Mouse (Mus musculus) spleen, adult 2 months (tissue): ENCODE results near the gene Adamtsl2. TPM values are rescaled to one million over a fixed set of nuclear protein-coding genes. Genes with fewer than 3 reads are reported as not detected.

Experiments used
- DNase-seq, 2 experiments: peaks; one replicate each; pipeline versions ENCODE4 v3.0.0 to v3.0.0-alpha.2; 2012 to 2021; ENCODE audit warnings: low spot score in 2 of 2, low read depth in 1 of 2
- H3K27ac ChIP-seq: fragments of 200-500 bp; 2 replicates; pipeline ENCODE4 v1.5.1; 2012; ENCODE audit warnings: low read length, inconsistent platforms; ENCODE audit not compliant: insufficient read depth
- H3K27me3 ChIP-seq: fragments of 200-500 bp; 2 replicates; pipeline ENCODE4 v1.6.1; 2012; ENCODE audit warnings: mild to moderate bottlenecking, moderate library complexity, low read length, inconsistent platforms; ENCODE audit not compliant: control insufficient read depth, insufficient read depth
- H3K36me3 ChIP-seq: fragments of 200-500 bp; 2 replicates; pipeline ENCODE4 v1.6.1; 2012; ENCODE audit warnings: mild to moderate bottlenecking, low read length, inconsistent platforms; ENCODE audit not compliant: control insufficient read depth, insufficient read depth
- H3K4me1 ChIP-seq: fragments of 200-500 bp; 2 replicates; pipeline ENCODE4 v1.6.1; 2011; ENCODE audit warnings: inconsistent platforms; ENCODE audit not compliant: control insufficient read depth, insufficient read depth, insufficient read length
- H3K4me3 ChIP-seq: fragments of 200-500 bp; 2 replicates; pipeline ENCODE4 v1.5.1; 2011; ENCODE audit warnings: mild to moderate bottlenecking, inconsistent platforms; ENCODE audit not compliant: insufficient read depth, insufficient read length; ENCODE audit errors: extremely low read depth
- CTCF ChIP-seq: fragments of 200-500 bp; IDR thresholded peaks from 2 replicates; pipeline ENCODE4 v1.5.1; 2011; ENCODE audit warnings: mild to moderate bottlenecking, inconsistent platforms; ENCODE audit not compliant: insufficient read depth, insufficient read length, insufficient replicate concordance; ENCODE audit errors: extremely low read depth
- POLR2A ChIP-seq: fragments of 200-500 bp; IDR thresholded peaks from 2 replicates; pipeline ENCODE4 v1.6.1; 2011; ENCODE audit warnings: low read depth, low read length, inconsistent platforms
- WGBS: fragments of 180-500 bp; shearing (Covaris S2); methylation state at CpG from one replicate; pipeline ENCODE4 v1.1.7; 2018; 5-methylcytosine and 5-hydroxymethylcytosine counted together
- polyA plus RNA-seq: library from polyadenylated mRNA; depleted of rRNA; stranded (reverse); fragments of >200 nt; gene quantifications from 2 replicates; pipeline ENCODE4 v1.2.3, GENCODE M21; 2012

Gene Adamtsl2
- polyA plus RNA-seq, 1 experiment, result 45.1 TPM

DNA sequence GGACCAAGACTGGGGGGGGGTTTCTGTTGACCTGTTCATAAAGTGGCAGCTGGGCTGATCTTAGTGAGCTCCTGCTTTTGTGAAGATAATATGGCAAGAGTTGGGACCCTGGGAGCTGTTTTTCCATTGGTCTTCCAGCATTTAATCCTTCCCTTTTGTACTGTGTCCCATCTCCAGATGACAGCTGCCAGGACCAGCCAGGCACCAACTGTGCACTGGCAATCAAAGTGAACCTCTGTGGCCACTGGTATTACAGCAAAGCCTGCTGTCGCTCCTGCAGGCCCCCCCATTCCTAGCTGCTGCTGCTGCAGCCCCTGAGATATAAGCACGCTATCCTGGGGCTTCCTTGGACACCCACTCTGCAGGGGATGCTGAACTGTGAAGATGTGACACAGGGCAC is 29.0 kb downstream of the Adamtsl2 start:
- Histone ChIP-seq H3K27me3 (no peaks in the 10 kb centered on the region), H3K36me3 (no peaks in the 10 kb centered on the region), H3K4me1 (no peaks in the 10 kb centered on the region), H3K4me3 (no peak overlapping the region), H3K27ac (no peak overlapping the region)
- WGBS, result 88% methylated on average over 2 of the region's 2 CpGs
- DNase-seq, result no peak
- TF ChIP-seq CTCF (no peak), POLR2A (no peak)

DNA sequence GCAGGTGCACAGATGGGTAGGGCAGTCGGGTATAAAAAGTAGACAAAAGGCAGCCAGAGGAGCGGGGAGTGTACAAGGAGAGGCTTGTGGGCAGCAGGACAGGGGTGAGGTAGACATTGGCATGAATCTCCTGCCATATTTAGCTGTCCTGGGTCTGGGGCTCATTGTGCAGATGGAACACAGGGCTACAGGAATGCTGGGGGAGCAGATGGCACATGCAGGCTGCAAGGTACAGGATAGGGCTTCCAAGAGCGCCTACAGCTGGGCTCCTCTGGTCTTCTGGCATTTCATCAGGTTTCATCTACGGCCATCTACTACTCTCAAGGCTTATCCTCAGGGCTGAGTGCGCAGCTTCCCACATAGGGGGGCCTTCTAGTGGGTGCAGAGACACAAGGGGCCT is 29.9 kb downstream of the Adamtsl2 start:
- Histone ChIP-seq H3K4me3 (no peak overlapping the region), H3K27me3 (no peaks in the 10 kb centered on the region), H3K4me1 (no peaks in the 10 kb centered on the region), H3K36me3 (no peaks in the 10 kb centered on the region), H3K27ac (no peak overlapping the region)
- 89% methylated on average over 5 of the region's 5 CpGs for WGBS
- TF ChIP-seq CTCF (no peak), POLR2A (no peak)
- DNase-seq, result no peak

DNA sequence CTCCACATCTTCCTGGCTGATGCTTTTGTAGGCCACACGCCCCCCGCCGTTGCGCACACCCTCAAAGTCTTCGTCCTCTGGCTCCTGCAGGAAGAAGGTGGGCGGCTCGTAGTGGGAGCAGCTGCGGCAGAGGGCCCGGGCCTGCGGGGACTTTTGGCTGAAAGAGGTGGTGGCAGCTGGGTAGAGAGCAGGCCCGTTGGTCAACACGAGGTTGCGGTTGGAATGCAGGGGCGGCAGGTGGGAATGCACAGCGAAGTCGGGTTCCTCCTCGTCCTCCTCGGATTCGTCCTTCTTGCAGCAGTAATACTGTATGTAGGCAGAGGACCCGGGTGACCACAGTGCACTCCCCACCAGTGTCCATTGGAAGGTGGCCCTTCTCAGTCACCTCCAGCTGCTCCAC is 33.4 kb downstream of the Adamtsl2 start:
- Histone ChIP-seq H3K4me1 (no peaks in the 10 kb centered on the region), H3K36me3 (no peaks in the 10 kb centered on the region), H3K27ac (no peak overlapping the region), H3K4me3 (no peak overlapping the region), H3K27me3 (no peaks in the 10 kb centered on the region)
- WGBS, result 71% methylated on average over 20 of the region's 20 CpGs
- DNase-seq, result no peak
- TF ChIP-seq CTCF (no peak), POLR2A (no peak)

DNA sequence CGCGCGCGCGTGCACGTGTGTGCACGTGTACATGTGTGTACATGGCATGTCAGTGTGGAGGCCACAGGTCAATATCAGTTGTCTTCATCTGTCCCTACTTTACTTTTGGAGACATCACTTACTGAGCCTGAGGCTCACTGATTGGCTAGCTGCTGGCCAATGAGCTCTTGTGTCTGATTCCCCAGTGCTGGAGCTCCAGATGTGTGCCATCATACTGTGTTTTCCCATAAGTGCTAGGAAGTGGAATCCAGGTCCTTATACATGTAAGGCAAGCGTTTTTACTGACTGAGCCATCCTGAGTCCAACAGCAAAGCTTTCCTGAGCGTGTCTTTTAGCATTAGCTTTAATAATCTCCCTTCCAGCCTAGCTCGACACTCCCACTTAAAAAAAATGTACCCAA is 35.0 kb downstream of the Adamtsl2 start:
- no peaks in the 10 kb centered on the region for H3K36me3 ChIP-seq
- no peak overlapping the region for H3K27ac ChIP-seq
- H3K4me3 ChIP-seq, result no peak overlapping the region
- H3K4me1 ChIP-seq, result no peaks in the 10 kb centered on the region
- no peak for TF ChIP-seq POLR2A
- H3K27me3 ChIP-seq, result no peaks in the 10 kb centered on the region
- 87% methylated on average over 10 of the region's 10 CpGs for WGBS
- DNase-seq, result no peak

DNA sequence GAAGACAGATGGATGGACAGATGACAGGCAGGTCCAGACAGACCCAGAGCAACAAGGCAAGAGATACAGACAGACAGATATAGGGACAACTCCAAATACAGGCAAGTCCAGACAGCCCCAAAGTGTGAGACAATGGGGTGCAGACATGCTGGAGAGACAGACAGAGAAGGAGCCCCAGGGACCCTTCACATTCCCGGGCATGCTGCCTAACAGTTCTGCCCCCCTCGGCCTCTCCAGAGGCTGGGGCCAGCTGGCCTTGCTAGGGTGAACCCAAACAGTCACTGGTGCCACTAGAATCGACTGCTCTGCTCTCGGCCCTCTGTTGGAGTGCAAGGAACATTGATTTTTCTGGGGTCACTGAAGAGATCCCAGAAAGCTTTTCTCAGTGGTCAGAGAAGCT is 39.3 kb downstream of the Adamtsl2 start:
- Histone ChIP-seq H3K27me3 (no peaks in the 10 kb centered on the region), H3K27ac (no peak overlapping the region), H3K36me3 (no peaks in the 10 kb centered on the region), H3K4me1 (peaks cover 20% of the 10 kb centered on the region), H3K4me3 (no peak overlapping the region)
- DNase-seq, result no peak
- no peak for TF ChIP-seq POLR2A
- TF ChIP-seq CTCF, result no peak
- WGBS, result 85% methylated on average over 4 of the region's 4 CpGs

DNA sequence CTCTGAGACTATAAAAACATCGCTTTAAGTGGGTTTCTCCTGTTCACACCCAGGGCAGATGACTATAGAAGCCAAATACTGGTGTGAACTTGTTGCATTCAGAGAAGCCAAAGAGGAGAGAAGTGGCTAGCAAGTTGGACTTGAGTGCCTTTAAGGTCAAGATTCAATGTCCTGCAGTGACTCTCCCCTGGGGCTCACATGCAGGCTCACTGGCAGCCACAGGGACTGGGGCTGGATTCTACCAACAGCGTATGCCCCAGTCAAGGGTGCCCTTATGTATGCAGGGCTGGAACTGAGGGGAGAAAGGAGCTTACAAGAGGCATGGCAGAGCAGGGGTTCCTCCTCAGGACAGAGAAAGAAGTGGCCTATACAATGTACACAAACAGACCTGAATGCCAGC is 40.6 kb downstream of the Adamtsl2 start:
- no peak overlapping the region for H3K4me3 ChIP-seq
- H3K27ac ChIP-seq, result no peak overlapping the region
- H3K4me1 ChIP-seq, result peaks cover 20% of the 10 kb centered on the region
- H3K27me3 ChIP-seq, result no peaks in the 10 kb centered on the region
- no peaks in the 10 kb centered on the region for H3K36me3 ChIP-seq
- no peak for TF ChIP-seq POLR2A
- TF ChIP-seq CTCF, result no peak
- WGBS, result 90% methylated on average over 2 of the region's 2 CpGs
- DNase-seq, result no peak

DNA sequence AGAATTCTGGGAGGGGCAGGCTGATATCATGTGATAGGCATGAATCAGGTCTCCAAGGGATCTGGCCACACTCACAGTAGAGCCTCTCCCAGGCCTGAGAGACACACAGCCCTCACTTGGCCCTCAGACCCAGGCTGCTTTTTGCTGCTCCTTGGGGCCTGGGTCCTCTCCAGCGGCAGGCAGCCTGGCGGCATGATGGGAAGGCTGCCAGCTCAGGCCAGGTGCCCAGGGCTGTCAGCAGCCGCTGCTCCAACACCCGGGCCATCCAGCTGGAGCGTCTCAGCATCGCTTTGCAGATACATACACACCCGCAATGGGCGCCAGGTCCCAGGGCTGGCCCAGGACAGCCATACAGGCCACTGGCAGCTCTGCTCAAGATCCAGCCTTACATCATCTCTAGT is 41.1 kb downstream of the Adamtsl2 start:
- no peak overlapping the region for H3K27ac ChIP-seq
- TF ChIP-seq CTCF (no peak), POLR2A (no peak)
- peaks cover 20% of the 10 kb centered on the region for H3K4me1 ChIP-seq
- no peak overlapping the region for H3K4me3 ChIP-seq
- no peaks in the 10 kb centered on the region for H3K27me3 ChIP-seq
- 64% methylated on average over 8 of the region's 8 CpGs for WGBS
- no peaks in the 10 kb centered on the region for H3K36me3 ChIP-seq
- no peak for DNase-seq
